Mouse (Mus musculus) stomach, embryonic 14.5 days (tissue): Measurements from ENCODE around the gene Col28a1. TPM values are rescaled to one million over a fixed set of nuclear protein-coding genes. Genes with fewer than 3 reads are reported as not detected.

Source experiments
- ATAC-seq: fragments of 200-750 bp; cut with Nextera tagmentation; 2 replicates; pipeline ENCODE4 v1.8.0; 2017; ENCODE audit warnings: low read depth, moderate TSS enrichment; ENCODE audit not compliant: insufficient number of reproducible peaks, insufficient read depth, low FRiP score
- H3K27ac ChIP-seq: fragments of 300-500 bp; sonication (generic); 2 replicates; pipeline ENCODE4 v1.5.1; 2014; ENCODE audit warnings: mild to moderate bottlenecking, low read length, moderate library complexity, mixed read lengths
- H3K27me3 ChIP-seq: fragments of 300-500 bp; sonication (generic); 2 replicates; pipeline ENCODE4 v1.6.1; 2014; ENCODE audit warnings: low read length, control low read depth, mixed read lengths; ENCODE audit not compliant: control insufficient read depth, insufficient read depth
- H3K36me3 ChIP-seq: fragments of 300-500 bp; sonication (generic); 2 replicates; pipeline ENCODE4 v1.6.1; 2014; ENCODE audit warnings: mild to moderate bottlenecking, control low read depth, low read length, moderate library complexity, mixed read lengths; ENCODE audit not compliant: control insufficient read depth, insufficient read depth
- H3K4me1 ChIP-seq: fragments of 300-500 bp; sonication (generic); 2 replicates; pipeline ENCODE4 v1.6.1; 2014; ENCODE audit warnings: low read length, control low read depth, mixed read lengths; ENCODE audit not compliant: control insufficient read depth, insufficient read depth
- H3K4me2 ChIP-seq: fragments of 300-500 bp; sonication (generic); replicated peaks from 2 replicates; pipeline ENCODE4 v1.6.1; 2014; ENCODE audit warnings: low read depth, low read length, control low read depth
- H3K4me3 ChIP-seq: fragments of 300-500 bp; sonication (generic); 2 replicates; pipeline ENCODE4 v1.5.1; 2014; ENCODE audit warnings: low read depth, low read length, control low read depth
- H3K9ac ChIP-seq: fragments of 300-500 bp; sonication (generic); replicated peaks from 2 replicates; pipeline ENCODE4 v1.6.1; 2014; ENCODE audit warnings: low read depth, mild to moderate bottlenecking, control low read depth, low read length, moderate library complexity, mixed read lengths
- H3K9me3 ChIP-seq: fragments of 300-500 bp; sonication (generic); 2 replicates; pipeline ENCODE4 v1.6.1; 2016; ENCODE audit warnings: low read depth, low read length, control low read depth; ENCODE audit not compliant: control insufficient read depth
- WGBS: fragments of 180-500 bp; shearing (Covaris S2); extraction: QIAGEN DNeasy Blood & Tissue Kit; methylation state at CpG from one replicate; pipeline ENCODE4 v1.1.7; 2014; 5-methylcytosine and 5-hydroxymethylcytosine counted together
- polyA plus RNA-seq: library from polyadenylated mRNA; unstranded; fragments of >200 nt; fragmentation: Nextera tagmentation; extraction: Ambion mirVana; gene quantifications from 2 replicates; pipeline ENCODE4 v1.2.1, GENCODE M21; 2014

The Col28a1 gene
- polyA plus RNA-seq, 1 experiment from 2014 or later: 1.2 TPM

GRCm38 (mm10) chr6:8077572-8078146 lies 114.8 kb downstream of the Col28a1 start:
- Histone ChIP-seq H3K27me3 (no peaks in the 10 kb centered on the region), H3K9me3 (no peaks in the 10 kb centered on the region), H3K36me3 (no peaks in the 10 kb centered on the region), H3K4me3 (no peak overlapping the region), H3K9ac (no peak overlapping the region), H3K27ac (no peak overlapping the region), H3K4me1 (no peaks in the 10 kb centered on the region), H3K4me2 (no peak overlapping the region)
- ATAC-seq: no peak
- WGBS: 51% methylated on average over 5 of the region's 5 CpGs

DNA sequence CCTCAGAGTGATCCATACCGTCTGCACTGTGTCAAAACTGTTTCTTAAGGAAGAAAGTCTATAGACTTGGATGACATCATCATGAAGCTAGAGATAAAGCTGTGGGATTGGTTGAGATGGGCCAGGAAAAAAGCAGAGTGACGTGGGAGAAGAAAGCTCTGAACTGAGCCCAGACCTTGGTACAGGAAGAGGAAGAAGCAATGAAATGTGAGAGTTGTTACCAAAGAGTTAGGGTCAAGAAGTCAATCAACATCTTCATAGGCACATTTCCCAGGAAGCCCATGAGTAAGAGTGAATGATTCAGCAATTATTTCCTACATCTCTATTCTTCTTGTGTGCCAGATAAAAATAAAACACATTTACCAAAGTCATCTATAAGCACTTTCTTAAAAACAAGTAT lies 117.5 kb downstream of the Col28a1 start:
- ATAC-seq: no peak
- Histone ChIP-seq H3K4me3 (no peak overlapping the region), H3K36me3 (no peaks in the 10 kb centered on the region), H3K27ac (no peak overlapping the region), H3K9ac (no peak overlapping the region), H3K27me3 (no peaks in the 10 kb centered on the region), H3K4me1 (no peaks in the 10 kb centered on the region), H3K9me3 (no peaks in the 10 kb centered on the region), H3K4me2 (no peak overlapping the region)
- WGBS: 50% methylated on average over 2 of the region's 2 CpGs

DNA sequence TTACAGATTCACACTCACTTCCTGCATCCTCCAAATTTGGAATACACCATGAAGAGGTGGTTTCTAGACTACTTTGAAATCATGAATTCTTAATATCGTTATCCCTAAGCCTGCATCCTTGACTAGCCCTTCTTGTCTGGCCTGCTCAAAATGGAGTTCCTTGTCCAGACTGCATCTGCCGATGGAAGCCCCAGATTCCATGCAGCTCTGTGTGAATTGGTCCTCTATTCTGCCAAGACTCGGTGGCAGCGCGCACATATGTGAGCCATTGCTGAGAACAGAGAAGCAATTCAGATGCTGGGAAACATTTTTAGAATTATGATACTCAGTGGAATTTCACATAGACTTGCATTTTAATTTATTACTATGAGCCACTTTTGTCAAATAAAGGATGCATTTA lies 123.4 kb downstream of the Col28a1 start:
- no peak overlapping the region for H3K4me2 ChIP-seq
- H3K9ac ChIP-seq: no peak overlapping the region
- H3K27me3 ChIP-seq: no peaks in the 10 kb centered on the region
- H3K36me3 ChIP-seq: no peaks in the 10 kb centered on the region
- 87% methylated on average over 5 of the region's 5 CpGs for WGBS
- no peaks in the 10 kb centered on the region for H3K9me3 ChIP-seq
- no peaks in the 10 kb centered on the region for H3K4me1 ChIP-seq
- H3K4me3 ChIP-seq: no peak overlapping the region
- no peak overlapping the region for H3K27ac ChIP-seq
- no peak for ATAC-seq

DNA sequence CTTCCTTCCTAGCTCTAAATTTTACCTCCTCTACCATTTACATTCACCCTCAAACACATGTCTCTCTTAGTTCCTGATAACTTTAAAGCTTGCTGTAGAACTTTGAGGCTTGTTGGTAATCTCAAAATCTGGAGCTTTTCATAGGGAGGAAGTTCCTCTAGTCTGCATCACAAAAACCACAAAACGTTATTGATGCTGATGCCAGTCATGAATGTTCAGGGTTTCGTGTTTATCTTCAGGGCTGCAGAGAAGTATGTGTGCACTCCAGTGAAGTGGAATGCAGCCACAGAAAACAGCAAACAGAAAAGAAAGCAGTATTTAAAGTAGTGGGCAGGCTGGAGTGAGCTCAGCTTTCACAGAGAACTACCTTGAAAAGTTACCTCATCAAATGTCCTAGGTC lies 124.0 kb downstream of the Col28a1 start:
- no peaks in the 10 kb centered on the region for H3K9me3 ChIP-seq
- no peak for ATAC-seq

DNA sequence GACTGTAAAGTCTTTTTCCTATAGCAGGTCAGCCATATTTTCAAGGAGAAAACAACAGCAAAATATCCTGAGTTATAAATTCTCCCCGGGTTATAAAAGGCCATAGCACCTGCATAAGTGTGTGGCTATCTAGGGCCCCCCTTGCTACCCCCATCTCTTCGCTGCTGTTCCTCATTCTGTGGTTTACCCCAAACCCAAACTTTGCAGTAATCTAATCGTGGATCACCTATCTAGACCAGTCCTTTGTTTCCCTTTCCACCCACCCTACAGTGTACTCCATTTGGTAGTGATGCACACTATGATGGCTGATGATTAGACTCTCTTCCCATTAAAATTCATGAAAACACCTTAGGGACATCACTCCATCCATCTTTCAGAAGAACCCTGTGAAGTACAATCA lies 125.3 kb downstream of the Col28a1 start:
- no peaks in the 10 kb centered on the region for H3K36me3 ChIP-seq
- no peaks in the 10 kb centered on the region for H3K9me3 ChIP-seq
- no peak overlapping the region for H3K4me3 ChIP-seq
- no peaks in the 10 kb centered on the region for H3K4me1 ChIP-seq
- H3K9ac ChIP-seq: no peak overlapping the region
- ATAC-seq: no peak
- 87% methylated on average over 3 of the region's 3 CpGs for WGBS
- no peaks in the 10 kb centered on the region for H3K27me3 ChIP-seq
- H3K4me2 ChIP-seq: no peak overlapping the region
- H3K27ac ChIP-seq: no peak overlapping the region

More for the DNA sequence above, 124.0 kb downstream of the Col28a1 start:
- no peaks in the 10 kb centered on the region for H3K36me3 ChIP-seq
- no peaks in the 10 kb centered on the region for H3K4me1 ChIP-seq
- H3K9ac ChIP-seq: no peak overlapping the region
- no peak overlapping the region for H3K4me2 ChIP-seq
- H3K4me3 ChIP-seq: no peak overlapping the region
- no peaks in the 10 kb centered on the region for H3K27me3 ChIP-seq
- no peak overlapping the region for H3K27ac ChIP-seq
- 59% methylated on average over 2 of the region's 2 CpGs for WGBS

- no peaks in the 10 kb centered on the region for H3K36me3 ChIP-seq
- H3K9me3 ChIP-seq: no peaks in the 10 kb centered on the region
- no peak overlapping the region for H3K4me3 ChIP-seq
- H3K4me1 ChIP-seq: no peaks in the 10 kb centered on the region
- whole genome bisulfite sequencing: 59% methylated on average over 3 of the region's 3 CpGs
- H3K9ac ChIP-seq: no peak overlapping the region
- ATAC-seq: no peak
- no peaks in the 10 kb centered on the region for H3K27me3 ChIP-seq
- no peak overlapping the region for H3K27ac ChIP-seq
- H3K4me2 ChIP-seq: no peak overlapping the region
Measured at GRCm38 (mm10) chr6:8066208-8066607, 126.2 kb downstream of the Col28a1 start.

DNA sequence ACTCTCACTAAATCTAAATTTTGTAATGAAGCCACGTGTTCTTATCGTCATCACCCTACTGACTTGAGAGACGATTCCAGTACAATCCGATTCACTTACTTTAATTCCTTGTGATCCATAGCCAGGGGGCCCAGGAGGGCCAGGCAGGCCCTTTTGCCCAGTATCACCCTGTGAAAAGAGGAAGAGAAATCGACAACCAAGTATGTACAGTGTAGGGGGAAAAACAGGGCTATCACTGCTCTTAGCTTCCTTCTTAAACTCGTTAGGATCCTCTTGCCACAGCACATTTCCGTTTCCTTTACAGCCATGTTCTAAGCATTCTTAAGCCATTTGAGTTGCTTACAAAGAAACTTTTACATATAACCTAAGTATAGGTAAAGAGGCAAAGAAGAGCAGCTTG lies 133.2 kb downstream of the Col28a1 start:
- H3K9ac ChIP-seq: no peak overlapping the region
- H3K27ac ChIP-seq: no peak overlapping the region
- no peak overlapping the region for H3K4me3 ChIP-seq
- no peaks in the 10 kb centered on the region for H3K36me3 ChIP-seq
- H3K27me3 ChIP-seq: no peaks in the 10 kb centered on the region
- H3K9me3 ChIP-seq: no peaks in the 10 kb centered on the region
- 81% methylated on average over 7 of the region's 7 CpGs for WGBS
- no peak for ATAC-seq
- no peaks in the 10 kb centered on the region for H3K4me1 ChIP-seq
- no peak overlapping the region for H3K4me2 ChIP-seq

GRCm38 (mm10) chr6:8048216-8048615 lies 144.2 kb downstream of the Col28a1 start:
- Histone ChIP-seq H3K9ac (no peak overlapping the region), H3K9me3 (no peaks in the 10 kb centered on the region), H3K27ac (no peak overlapping the region), H3K4me2 (no peak overlapping the region), H3K4me3 (no peak overlapping the region), H3K4me1 (peaks cover 7% of the 10 kb centered on the region; the same call in 1 of the 2 replicates), H3K36me3 (no peaks in the 10 kb centered on the region), H3K27me3 (no peaks in the 10 kb centered on the region)
- 83% methylated on average over 2 of the region's 2 CpGs for WGBS
- ATAC-seq: no peak

DNA sequence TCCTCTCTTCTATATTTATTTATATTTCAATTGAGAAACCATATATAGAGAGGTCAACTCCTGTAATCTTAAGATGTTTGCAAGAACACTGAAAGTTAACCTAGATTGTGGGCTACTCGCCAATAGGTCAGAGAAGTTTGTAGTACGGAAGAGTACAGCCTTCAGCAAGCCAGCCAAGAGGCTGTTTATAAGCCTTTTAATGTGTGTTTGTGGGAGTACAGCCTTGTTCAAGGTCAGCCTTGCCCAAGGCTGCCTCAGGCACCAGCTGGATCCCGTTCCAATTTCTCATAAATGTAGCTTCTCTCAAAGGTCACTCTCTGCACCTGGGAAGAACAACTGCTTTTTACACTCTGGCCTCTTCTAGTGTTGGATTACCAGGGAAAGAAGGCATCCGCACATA lies 146.0 kb downstream of the Col28a1 start:
- Histone ChIP-seq H3K9me3 (no peaks in the 10 kb centered on the region), H3K27me3 (no peaks in the 10 kb centered on the region), H3K4me3 (no peak overlapping the region), H3K4me1 (peaks cover 7% of the 10 kb centered on the region; the same call in 1 of the 2 replicates), H3K36me3 (no peaks in the 10 kb centered on the region), H3K4me2 (no peak overlapping the region), H3K27ac (no peak overlapping the region), H3K9ac (no peak overlapping the region)
- peak; percentile 58; the same call in 1 of the 2 replicates for ATAC-seq
- 29% methylated on average over 4 of the region's 4 CpGs for WGBS
